Mouse (Mus musculus) midbrain, embryonic 14.5 days (tissue): ENCODE measurements around the gene Dennd4c. TPM values are rescaled to one million over a fixed set of nuclear protein-coding genes. Genes with fewer than 3 reads are reported as not detected.

ENCODE experiments used
- ATAC-seq: fragments of 200-750 bp; cut with Nextera tagmentation; 2 replicates; pipeline ENCODE4 v1.8.0; 2017; ENCODE audit warnings: moderate number of reproducible peaks, moderate library complexity; ENCODE audit not compliant: low FRiP score, low TSS enrichment
- DNase-seq: peaks from one replicate; pipeline ENCODE4 v3.0.0-alpha.2; 2015
- H3K27ac ChIP-seq: fragments of 300-500 bp; sonication (generic); replicated peaks from 2 replicates; pipeline ENCODE4 v1.5.1; 2014; ENCODE audit warnings: mild to moderate bottlenecking, low read depth, low read length, moderate library complexity
- H3K27me3 ChIP-seq: fragments of 300-500 bp; sonication (generic); 2 replicates; pipeline ENCODE4 v1.6.1; 2014; ENCODE audit warnings: low read length, control low read depth, mixed read lengths; ENCODE audit not compliant: control insufficient read depth, insufficient read depth
- H3K36me3 ChIP-seq: fragments of 300-500 bp; sonication (generic); 2 replicates; pipeline ENCODE4 v1.6.1; 2014; ENCODE audit warnings: low read length, control low read depth; ENCODE audit not compliant: control insufficient read depth, insufficient read depth
- H3K4me1 ChIP-seq: fragments of 300-500 bp; sonication (generic); 2 replicates; pipeline ENCODE4 v1.6.1; 2014; ENCODE audit warnings: mild to moderate bottlenecking, antibody characterized with exemption, low read length, control low read depth; ENCODE audit not compliant: control insufficient read depth, insufficient read depth
- H3K4me2 ChIP-seq: fragments of 300-500 bp; sonication (generic); 2 replicates; pipeline ENCODE4 v1.6.1; 2014; ENCODE audit warnings: mild to moderate bottlenecking, low read length, moderate library complexity
- H3K4me3 ChIP-seq: fragments of 300-500 bp; sonication (generic); replicated peaks from 2 replicates; pipeline ENCODE4 v1.5.1; 2014; ENCODE audit warnings: low read depth, low read length
- H3K9ac ChIP-seq: fragments of 300-500 bp; sonication (generic); replicated peaks from 2 replicates; pipeline ENCODE4 v1.6.1; 2014; ENCODE audit warnings: mild to moderate bottlenecking, low read length, moderate library complexity
- H3K9me3 ChIP-seq: fragments of 300-500 bp; sonication (generic); 2 replicates; pipeline ENCODE4 v1.6.1; 2016; ENCODE audit warnings: low read length, control low read depth, mixed read lengths; ENCODE audit not compliant: control insufficient read depth
- WGBS: fragments of 180-500 bp; shearing (Covaris S2); extraction: QIAGEN DNeasy Blood & Tissue Kit; methylation state at CpG from one replicate; pipeline ENCODE4 v1.1.7; 2014; 5-methylcytosine and 5-hydroxymethylcytosine counted together
- polyA plus RNA-seq: library from polyadenylated mRNA; unstranded; fragments of >200 nt; fragmentation: Nextera tagmentation; extraction: Ambion mirVana; gene quantifications from 2 replicates; pipeline ENCODE4 v1.2.1, GENCODE M21; 2014

Gene Dennd4c
- polyA plus RNA-seq, 1 experiment from 2014 or later, result 5.1 TPM

DNA sequence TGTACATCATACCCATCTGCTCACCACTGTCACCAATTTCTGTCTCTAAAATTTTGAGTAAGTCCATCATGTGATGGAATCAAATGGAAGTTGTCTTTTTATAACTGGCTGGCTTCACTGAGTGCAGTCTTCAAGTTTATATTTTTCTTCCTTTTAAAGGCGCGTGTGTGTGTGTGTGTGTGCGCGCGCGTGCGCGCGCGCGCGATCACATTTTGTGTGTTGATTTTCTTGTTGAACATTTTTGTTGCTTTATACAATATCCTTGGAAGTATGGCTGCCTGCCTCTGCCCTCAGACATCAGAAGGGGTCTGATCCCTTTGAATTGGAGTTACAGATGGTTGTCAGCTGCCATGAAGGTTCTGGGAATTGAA is 109.7 kb downstream of the Dennd4c start:
- Histone ChIP-seq H3K27ac (peak overlapping the region; percentile 97), H3K36me3 (peaks cover 23% of the 10 kb centered on the region), H3K9me3 (no peaks in the 10 kb centered on the region), H3K4me2 (peak overlapping the region; percentile 87), H3K9ac (peak overlapping the region; percentile 99), H3K4me1 (peaks cover 16% of the 10 kb centered on the region), H3K4me3 (peak overlapping the region; percentile 89), H3K27me3 (no peaks in the 10 kb centered on the region)
- WGBS, result 58% methylated on average over 12 of the region's 12 CpGs
- DNase-seq (peak; percentile 60), ATAC-seq (no peak)

DNA sequence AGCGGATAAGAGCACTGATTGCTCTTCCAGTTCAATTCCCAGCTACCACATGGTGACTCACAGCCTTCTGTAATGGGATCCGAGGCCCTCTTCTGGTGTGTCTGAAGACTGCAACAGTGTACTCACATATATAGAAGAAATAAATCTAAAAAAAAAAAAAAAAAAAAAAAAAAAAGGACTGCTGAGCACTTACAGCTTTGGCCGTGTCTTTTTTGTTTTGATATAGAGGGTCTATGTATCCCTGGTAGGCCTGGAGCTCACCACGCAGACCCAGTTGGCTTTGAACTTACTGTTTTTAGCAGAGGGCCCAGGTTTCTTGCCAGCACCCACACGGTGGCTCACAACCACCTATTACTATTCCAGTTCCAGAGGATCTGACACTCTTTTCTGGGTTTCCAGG is 115.7 kb downstream of the Dennd4c start:
- Histone ChIP-seq H3K27ac (no peak overlapping the region), H3K4me2 (no peak overlapping the region), H3K27me3 (no peaks in the 10 kb centered on the region), H3K36me3 (no peaks in the 10 kb centered on the region), H3K4me1 (no peaks in the 10 kb centered on the region), H3K9ac (no peak overlapping the region), H3K4me3 (no peak overlapping the region), H3K9me3 (no peaks in the 10 kb centered on the region)
- DNase-seq (no peak), ATAC-seq (no peak)
- WGBS, result 86% methylated on average over 5 of the region's 5 CpGs

GRCm38 (mm10) chr4:86871988-86872387 is 123.6 kb downstream of the Dennd4c start:
- H3K4me3 ChIP-seq, result no peak overlapping the region
- H3K9ac ChIP-seq, result no peak overlapping the region
- H3K4me2 ChIP-seq, result no peak overlapping the region
- no peak for ATAC-seq
- DNase-seq, result no peak
- no peak overlapping the region for H3K27ac ChIP-seq
- no peaks in the 10 kb centered on the region; the same call in 1 of the 2 replicates for H3K27me3 ChIP-seq
- H3K4me1 ChIP-seq, result peaks cover 10% of the 10 kb centered on the region
- H3K36me3 ChIP-seq, result no peaks in the 10 kb centered on the region
- no peaks in the 10 kb centered on the region for H3K9me3 ChIP-seq

GRCm38 (mm10) chr4:86873072-86873471 is 124.7 kb downstream of the Dennd4c start:
- DNase-seq (no peak), ATAC-seq (no peak)
- H3K9ac ChIP-seq, result no peak overlapping the region
- no peak overlapping the region for H3K4me3 ChIP-seq
- no peaks in the 10 kb centered on the region for H3K36me3 ChIP-seq
- no peaks in the 10 kb centered on the region; the same call in 1 of the 2 replicates for H3K27me3 ChIP-seq
- no peak overlapping the region for H3K4me2 ChIP-seq
- peaks cover 10% of the 10 kb centered on the region for H3K4me1 ChIP-seq
- 56% methylated on average over 4 of the region's 4 CpGs for WGBS
- H3K27ac ChIP-seq, result no peak overlapping the region
- H3K9me3 ChIP-seq, result no peaks in the 10 kb centered on the region

- Histone ChIP-seq H3K27me3 (no peaks in the 10 kb centered on the region; the same call in 1 of the 2 replicates), H3K4me1 (peaks cover 10% of the 10 kb centered on the region), H3K4me2 (peak within 1 kb of the TSS; percentile 92), H3K9me3 (no peaks in the 10 kb centered on the region), H3K36me3 (no peaks in the 10 kb centered on the region), H3K9ac (peak within 1 kb of the TSS; percentile 70), H3K4me3 (peak within 1 kb of the TSS; percentile 64), H3K27ac (peak within 1 kb of the TSS; percentile 45)
- WGBS, result under 1% methylated on average over 60 of the region's 60 CpGs
- DNase-seq (peak; percentile 85), ATAC-seq (peak; percentile 92)
Observed at GRCm38 (mm10) chr4:86874146-86874847, 125.9 kb downstream of the Dennd4c start, which contains the start of gene Acer2. Gene Acer2, plus strand, starts transcription at chr4:86874396.

DNA sequence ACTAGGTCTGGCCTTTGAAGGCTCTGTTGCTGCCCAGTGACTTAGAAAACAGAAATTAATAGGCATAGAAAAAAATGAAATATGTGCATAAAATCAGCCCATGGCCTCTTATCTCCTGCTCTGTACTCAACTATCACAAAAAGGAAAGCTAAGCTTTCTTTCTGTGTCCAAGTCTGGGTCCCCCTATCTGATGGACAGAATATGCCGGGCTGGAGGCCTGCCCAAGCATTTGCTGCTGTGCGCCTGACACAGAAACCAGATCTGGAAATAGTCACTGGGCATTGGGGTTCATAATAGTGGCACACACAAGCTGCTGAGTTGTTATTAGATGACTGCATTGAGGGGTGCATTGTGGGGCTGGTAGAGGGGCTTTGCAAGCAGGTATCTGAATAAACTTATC is 131.1 kb downstream of the Dennd4c start:
- Histone ChIP-seq H3K36me3 (no peaks in the 10 kb centered on the region), H3K27ac (no peak overlapping the region), H3K27me3 (no peaks in the 10 kb centered on the region), H3K4me1 (peaks cover 10% of the 10 kb centered on the region), H3K4me3 (no peak overlapping the region), H3K9ac (no peak overlapping the region), H3K4me2 (no peak overlapping the region), H3K9me3 (no peaks in the 10 kb centered on the region)
- ATAC-seq (no peak), DNase-seq (no peak)
- 95% methylated on average over 2 of the region's 2 CpGs for WGBS

DNA sequence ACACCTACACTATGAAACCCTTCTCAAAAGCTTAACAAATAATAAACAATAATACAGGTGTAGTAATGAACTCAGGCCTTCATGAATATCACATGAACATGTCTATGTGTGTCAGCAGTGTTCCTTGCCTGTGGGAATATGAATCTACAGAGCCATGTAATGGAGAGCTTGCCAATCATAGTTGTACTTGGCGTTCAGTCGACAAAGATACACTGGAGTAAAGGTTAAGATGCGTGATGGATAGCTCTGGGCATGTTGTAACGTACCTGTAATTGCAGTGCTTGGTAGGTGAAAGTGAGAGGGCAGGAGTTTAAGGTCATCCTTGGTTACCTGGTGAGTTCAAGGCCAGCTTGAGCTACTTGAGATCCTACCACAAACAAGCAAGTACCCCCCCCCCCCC is 132.8 kb downstream of the Dennd4c start:
- no peaks in the 10 kb centered on the region for H3K27me3 ChIP-seq
- H3K4me2 ChIP-seq, result no peak overlapping the region
- H3K9ac ChIP-seq, result no peak overlapping the region
- H3K36me3 ChIP-seq, result no peaks in the 10 kb centered on the region
- H3K4me1 ChIP-seq, result no peaks in the 10 kb centered on the region
- 87% methylated on average over 4 of the region's 4 CpGs for WGBS
- no peak overlapping the region for H3K27ac ChIP-seq
- DNase-seq (no peak), ATAC-seq (no peak)
- no peak overlapping the region for H3K4me3 ChIP-seq
- H3K9me3 ChIP-seq, result no peaks in the 10 kb centered on the region

DNA sequence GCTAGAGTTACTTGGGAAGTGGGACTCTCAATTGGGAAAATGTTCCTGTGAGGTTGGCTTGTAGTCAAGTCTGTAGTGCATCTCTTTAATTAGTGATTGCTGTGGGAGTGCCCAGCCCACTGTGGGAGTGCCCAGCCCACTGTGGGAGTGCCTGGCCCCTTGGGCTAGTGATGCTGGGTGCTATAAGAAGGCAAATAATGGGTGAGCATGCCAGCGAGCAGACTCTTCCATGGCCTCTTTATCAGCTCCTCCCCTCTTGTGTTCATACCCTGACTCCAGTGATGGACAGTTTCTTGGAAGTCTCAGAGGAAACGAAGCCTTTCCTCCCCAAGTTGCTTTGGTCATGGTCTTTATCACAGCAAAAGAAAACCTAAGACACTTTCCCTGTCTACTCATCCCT is 134.1 kb downstream of the Dennd4c start:
- no peak overlapping the region for H3K27ac ChIP-seq
- H3K4me2 ChIP-seq, result no peak overlapping the region
- H3K4me1 ChIP-seq, result no peaks in the 10 kb centered on the region
- no peaks in the 10 kb centered on the region for H3K9me3 ChIP-seq
- H3K4me3 ChIP-seq, result no peak overlapping the region
- H3K36me3 ChIP-seq, result no peaks in the 10 kb centered on the region
- no peak for DNase-seq
- H3K9ac ChIP-seq, result no peak overlapping the region
- WGBS, result 74% methylated on average over 2 of the region's 2 CpGs
- no peaks in the 10 kb centered on the region for H3K27me3 ChIP-seq
- ATAC-seq, result no peak

DNA sequence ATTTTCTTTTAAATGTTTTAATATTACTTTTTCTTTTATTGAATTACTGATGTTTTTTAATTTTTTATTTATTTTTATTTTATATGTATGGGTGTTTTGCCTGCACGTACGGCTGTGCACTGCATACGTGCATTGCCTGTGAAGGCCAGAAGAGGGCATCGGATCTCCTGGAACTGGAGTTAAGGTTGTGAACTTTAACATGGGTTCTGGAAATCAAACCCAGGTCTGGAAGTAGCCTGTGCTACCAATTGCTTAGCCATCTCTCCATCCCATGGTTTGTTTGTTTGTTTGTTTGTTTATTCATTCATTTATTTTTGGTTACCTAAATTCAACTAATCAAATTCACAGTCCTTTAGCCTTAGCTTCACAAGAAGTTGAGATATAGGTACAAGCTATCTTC is 136.6 kb downstream of the Dennd4c start:
- Histone ChIP-seq H3K9ac (no peak overlapping the region), H3K36me3 (no peaks in the 10 kb centered on the region; the same call in 1 of the 2 replicates), H3K4me1 (no peaks in the 10 kb centered on the region), H3K27me3 (no peaks in the 10 kb centered on the region), H3K4me3 (no peak overlapping the region), H3K27ac (no peak overlapping the region), H3K4me2 (no peak overlapping the region), H3K9me3 (no peaks in the 10 kb centered on the region)
- ATAC-seq (no peak), DNase-seq (peak; percentile 46)
- 40% methylated on average over 4 of the region's 4 CpGs for WGBS
